Mouse (Mus musculus) midbrain, embryonic 14.5 days (tissue): ENCODE results near the gene Hdhd3. TPM values are rescaled to one million over a fixed set of nuclear protein-coding genes. Genes with fewer than 3 reads are reported as not detected.

Source experiments
- ATAC-seq: fragments of 200-750 bp; cut with Nextera tagmentation; 2 replicates; pipeline ENCODE4 v1.8.0; 2017; ENCODE audit warnings: moderate number of reproducible peaks, moderate library complexity; ENCODE audit not compliant: low FRiP score, low TSS enrichment
- DNase-seq: peaks from one replicate; pipeline ENCODE4 v3.0.0-alpha.2; 2015
- H3K27ac ChIP-seq: fragments of 300-500 bp; sonication (generic); replicated peaks from 2 replicates; pipeline ENCODE4 v1.5.1; 2014; ENCODE audit warnings: mild to moderate bottlenecking, low read depth, low read length, moderate library complexity
- H3K27me3 ChIP-seq: fragments of 300-500 bp; sonication (generic); 2 replicates; pipeline ENCODE4 v1.6.1; 2014; ENCODE audit warnings: low read length, control low read depth, mixed read lengths; ENCODE audit not compliant: control insufficient read depth, insufficient read depth
- H3K36me3 ChIP-seq: fragments of 300-500 bp; sonication (generic); 2 replicates; pipeline ENCODE4 v1.6.1; 2014; ENCODE audit warnings: low read length, control low read depth; ENCODE audit not compliant: control insufficient read depth, insufficient read depth
- H3K4me1 ChIP-seq: fragments of 300-500 bp; sonication (generic); 2 replicates; pipeline ENCODE4 v1.6.1; 2014; ENCODE audit warnings: mild to moderate bottlenecking, antibody characterized with exemption, low read length, control low read depth; ENCODE audit not compliant: control insufficient read depth, insufficient read depth
- H3K4me2 ChIP-seq: fragments of 300-500 bp; sonication (generic); 2 replicates; pipeline ENCODE4 v1.6.1; 2014; ENCODE audit warnings: mild to moderate bottlenecking, low read length, moderate library complexity
- H3K4me3 ChIP-seq: fragments of 300-500 bp; sonication (generic); replicated peaks from 2 replicates; pipeline ENCODE4 v1.5.1; 2014; ENCODE audit warnings: low read depth, low read length
- H3K9ac ChIP-seq: fragments of 300-500 bp; sonication (generic); replicated peaks from 2 replicates; pipeline ENCODE4 v1.6.1; 2014; ENCODE audit warnings: mild to moderate bottlenecking, low read length, moderate library complexity
- H3K9me3 ChIP-seq: fragments of 300-500 bp; sonication (generic); 2 replicates; pipeline ENCODE4 v1.6.1; 2016; ENCODE audit warnings: low read length, control low read depth, mixed read lengths; ENCODE audit not compliant: control insufficient read depth
- WGBS: fragments of 180-500 bp; shearing (Covaris S2); extraction: QIAGEN DNeasy Blood & Tissue Kit; methylation state at CpG from one replicate; pipeline ENCODE4 v1.1.7; 2014; 5-methylcytosine and 5-hydroxymethylcytosine counted together
- polyA plus RNA-seq: library from polyadenylated mRNA; unstranded; fragments of >200 nt; fragmentation: Nextera tagmentation; extraction: Ambion mirVana; gene quantifications from 2 replicates; pipeline ENCODE4 v1.2.1, GENCODE M21; 2014

Hdhd3 gene
- polyA plus RNA-seq, 1 experiment from 2014 or later: 12.8 TPM

DNA sequence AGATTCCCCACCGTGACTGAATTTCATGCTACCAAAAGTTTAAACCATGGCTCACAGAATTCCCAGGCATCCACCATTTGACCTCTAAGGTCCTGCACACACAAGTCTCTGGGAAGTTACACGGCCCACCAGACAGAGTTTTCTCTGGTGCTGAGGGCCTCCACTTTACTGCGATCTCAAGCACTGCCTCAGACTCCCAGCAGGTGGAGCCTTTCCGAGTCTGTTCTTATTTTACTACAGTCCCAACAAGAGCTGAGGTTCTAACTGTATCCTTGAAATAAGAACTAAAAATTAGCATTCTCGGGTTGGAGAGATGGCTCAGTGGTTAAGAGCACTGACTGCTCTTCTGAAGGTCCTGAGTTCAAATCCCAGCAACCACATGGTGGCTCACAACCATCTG is 48.3 kb downstream of the Hdhd3 start:
- Histone ChIP-seq H3K27me3 (no peaks in the 10 kb centered on the region), H3K9ac (no peak overlapping the region), H3K27ac (no peak overlapping the region), H3K4me3 (no peak overlapping the region), H3K4me2 (no peak overlapping the region), H3K4me1 (no peaks in the 10 kb centered on the region), H3K36me3 (peaks cover 7% of the 10 kb centered on the region; the same call in 1 of the 2 replicates), H3K9me3 (no peaks in the 10 kb centered on the region)
- 69% methylated on average over 5 of the region's 5 CpGs for WGBS
- ATAC-seq: no peak
- peak; percentile 62 for DNase-seq

Other genes with a start within 250 kb of the Hdhd3 start
- 9.2 and 10.2 TPM in 2 replicates for gene Slc31a2, start 240.9 kb downstream of the Hdhd3 start, polyA plus RNA-seq
- 17.6 and 23.0 TPM in 2 replicates for gene Fkbp15, start 142.9 kb downstream of the Hdhd3 start, polyA plus RNA-seq
- 24.8 and 38.1 TPM in 2 replicates for gene Slc31a1, start 142.7 kb downstream of the Hdhd3 start, polyA plus RNA-seq
- 97.5 and 98.5 TPM in 2 replicates for gene Cdc26, start 94.8 kb downstream of the Hdhd3 start, polyA plus RNA-seq
- gene Prpf4, start 94.7 kb downstream of the Hdhd3 start, polyA plus RNA-seq: 13.1 and 15.9 TPM in 2 replicates
- 0.15 TPM in 1 of 2 replicates, not detected in the other for gene Rnf183, start 68.2 kb downstream of the Hdhd3 start, polyA plus RNA-seq
- 9.3 and 10.2 TPM in 2 replicates for gene Wdr31, start 32.6 kb downstream of the Hdhd3 start, polyA plus RNA-seq
- 0.32 and 0.43 TPM in 2 replicates for gene Bspry, start 23.4 kb downstream of the Hdhd3 start, polyA plus RNA-seq
- 69.3 and 78.8 TPM in 2 replicates for gene Alad, start 16.5 kb upstream of the Hdhd3 start, polyA plus RNA-seq
- 50.9 and 63.5 TPM in 2 replicates for gene Pole3, start 21.6 kb upstream of the Hdhd3 start, polyA plus RNA-seq
- 0.78 and 1.6 TPM in 2 replicates for gene 4933430I17Rik, start 21.9 kb upstream of the Hdhd3 start, polyA plus RNA-seq
- gene Rgs3, start 56.4 kb upstream of the Hdhd3 start, polyA plus RNA-seq: 49.1 and 63.3 TPM in 2 replicates